Mouse (Mus musculus) bone marrow macrophage, adult 2 months (primary cell): ENCODE results near the gene Aoc1.

Source experiments
- CTCF ChIP-seq: IDR thresholded peaks from 2 replicates; pipeline ENCODE4 v1.5.1; 2012; ENCODE audit warnings: low read depth, mild to moderate bottlenecking, low read length, moderate library complexity
- POLR2A ChIP-seq: IDR thresholded peaks from 2 replicates; pipeline ENCODE4 v1.6.1; 2012; ENCODE audit warnings: mild to moderate bottlenecking, low read depth, low read length, borderline replicate concordance

DNA sequence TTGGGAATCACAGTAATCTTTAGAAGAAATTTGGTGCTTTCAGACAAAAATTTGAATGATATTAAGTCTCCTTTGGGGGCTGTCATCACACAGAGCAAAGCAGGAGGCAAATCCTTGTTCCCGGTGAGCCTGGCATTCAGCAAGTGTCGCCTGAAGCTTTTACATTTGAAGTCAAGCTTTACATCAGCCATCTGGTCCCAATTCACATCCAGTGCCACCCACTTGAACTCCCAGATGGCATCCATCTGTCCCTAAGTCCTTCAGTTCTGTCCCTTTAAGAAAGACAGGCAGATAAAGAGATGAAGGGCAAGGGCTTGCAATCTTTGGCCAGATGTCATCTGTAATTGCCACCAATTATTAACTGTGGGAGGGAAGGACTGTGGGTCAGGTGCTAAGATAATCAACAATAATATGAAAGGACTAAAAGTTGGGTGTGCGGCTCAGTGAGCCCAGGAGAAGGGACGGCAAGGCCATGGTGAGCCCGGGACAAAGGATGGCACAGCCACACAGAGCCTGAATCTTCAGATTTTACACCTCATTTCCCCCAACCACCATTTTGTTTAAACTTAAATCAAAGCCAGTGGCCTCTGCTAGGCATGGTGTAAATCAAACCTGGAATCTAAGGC lies 3.9 kb downstream of the Aoc1 start:
- TF ChIP-seq CTCF (no peak), POLR2A (no peak)
